Mouse (Mus musculus) CH12.LX (cell line): ENCODE results near the gene Tlx1. TPM values are rescaled to one million over a fixed set of nuclear protein-coding genes. Genes with fewer than 3 reads are reported as not detected.

ENCODE experiments used
- DNase-seq: peaks from one replicate; pipeline ENCODE4 v3.0.0-alpha.2; 2013; ENCODE audit errors: extremely low read depth
- H3K27ac ChIP-seq: 2 replicates; pipeline ENCODE4 v1.5.1; 2012; ENCODE audit warnings: low read depth, mild to moderate bottlenecking, control low read depth, moderate library complexity; ENCODE audit not compliant: insufficient read depth
- H3K27me3 ChIP-seq: replicated peaks from 2 replicates; pipeline ENCODE3; 2012; ENCODE audit warnings: inconsistent platforms
- H3K36me3 ChIP-seq, 2 experiments: replicated peaks in 1 of 2; 2 replicates each; pipeline versions ENCODE3 to v1.6.1; 2012; ENCODE audit warnings: inconsistent platforms in 1 of 2, low read length in 1 of 2, mild to moderate bottlenecking in 1 of 2, mixed read lengths in 1 of 2, moderate library complexity in 1 of 2; ENCODE audit not compliant: control insufficient read depth in 1 of 2, insufficient read depth in 1 of 2
- H3K4me1 ChIP-seq, 2 experiments: 2 replicates each; pipeline ENCODE4 v1.6.1; 2012; ENCODE audit warnings: inconsistent platforms in 1 of 2, moderate library complexity in 1 of 2; ENCODE audit not compliant: insufficient read depth in 2 of 2, control insufficient read depth in 1 of 2
- H3K4me2 ChIP-seq: 2 replicates; pipeline ENCODE4 v1.6.1; 2012; ENCODE audit warnings: low read depth, mild to moderate bottlenecking, control low read depth; ENCODE audit not compliant: poor library complexity, insufficient read depth, severe bottlenecking
- H3K4me3 ChIP-seq, 3 experiments: fragments of 150-350 bp in 1 of 3; sonication (generic) in 1 of 3; replicated peaks in 1 of 3; 2 replicates each; pipeline versions ENCODE3 to v1.5.1; 2011 to 2012; ENCODE audit warnings: low read depth in 2 of 3, low read length in 2 of 3, mild to moderate bottlenecking in 2 of 3, moderate library complexity in 2 of 3, control low read depth in 1 of 3, improper control_type of control experiment in 1 of 3, inconsistent platforms in 1 of 3, mixed read lengths in 1 of 3; ENCODE audit not compliant: poor library complexity in 1 of 3
- H3K79me2 ChIP-seq: replicated peaks from 2 replicates; pipeline ENCODE4 v1.6.1; 2012; ENCODE audit warnings: mild to moderate bottlenecking, moderate library complexity; ENCODE audit not compliant: control insufficient read depth, poor library complexity, insufficient read depth, severe bottlenecking; ENCODE audit errors: extremely low read depth
- H3K9ac ChIP-seq: 2 replicates; pipeline ENCODE4 v1.6.1; 2012; ENCODE audit warnings: low read depth, mild to moderate bottlenecking, control low read depth, moderate library complexity; ENCODE audit not compliant: insufficient read depth
- H3K9me3 ChIP-seq: replicated peaks from 2 replicates; pipeline ENCODE3; 2012; ENCODE audit warnings: low read length, inconsistent platforms, mixed read lengths
- BHLHE40 ChIP-seq: IDR thresholded peaks from 2 replicates; pipeline ENCODE4 v1.6.1; 2011; ENCODE audit warnings: mild to moderate bottlenecking, low read depth, low read length, improper control_type of control experiment
- CHD2 ChIP-seq: IDR thresholded peaks from 2 replicates; pipeline ENCODE4 v1.6.1; 2011; ENCODE audit warnings: low read length, improper control_type of control experiment
- CTCF ChIP-seq, 2 experiments: IDR thresholded peaks in 1 of 2; conservative IDR thresholded peaks in 1 of 2; 2 replicates each; pipeline ENCODE4 v1.5.1; 2011 to 2012; ENCODE audit warnings: low read depth in 2 of 2, low read length in 2 of 2, improper control_type of control experiment in 1 of 2, inconsistent platforms in 1 of 2, mild to moderate bottlenecking in 1 of 2, moderate library complexity in 1 of 2
- E2F4 ChIP-seq: IDR thresholded peaks from 2 replicates; pipeline ENCODE4 v1.6.1; 2011; ENCODE audit warnings: low read depth, low read length, improper control_type of control experiment; ENCODE audit not compliant: insufficient replicate concordance
- EP300 ChIP-seq: IDR thresholded peaks from 2 replicates; pipeline ENCODE4 v1.6.1; 2011; ENCODE audit warnings: low read length, improper control_type of control experiment
- GABPA ChIP-seq: IDR thresholded peaks from 2 replicates; pipeline ENCODE4 v1.6.1; 2012; ENCODE audit warnings: low read depth, low read length, improper control_type of control experiment, inconsistent platforms; ENCODE audit not compliant: insufficient replicate concordance
- HCFC1 ChIP-seq: IDR thresholded peaks from 2 replicates; pipeline ENCODE4 v1.6.1; 2012; ENCODE audit warnings: low read depth, mild to moderate bottlenecking, inconsistent platforms, low read length, improper control_type of control experiment
- JUND ChIP-seq: conservative IDR thresholded peaks from 2 replicates; pipeline ENCODE4 v1.6.1; 2011; ENCODE audit warnings: low read depth, low read length, improper control_type of control experiment
- KAT2A ChIP-seq: IDR thresholded peaks from 2 replicates; pipeline ENCODE4 v1.6.1; 2012; ENCODE audit warnings: low read length, improper control_type of control experiment, inconsistent platforms; ENCODE audit not compliant: insufficient replicate concordance
- MAZ ChIP-seq: IDR thresholded peaks from 2 replicates; pipeline ENCODE4 v1.6.1; 2012; ENCODE audit warnings: low read depth, mild to moderate bottlenecking, inconsistent platforms, low read length, improper control_type of control experiment, moderate library complexity
- MXI1 ChIP-seq: IDR thresholded peaks from 2 replicates; pipeline ENCODE4 v1.6.1; 2011; ENCODE audit warnings: mild to moderate bottlenecking, low read depth, low read length, improper control_type of control experiment
- MYC ChIP-seq: IDR thresholded peaks from 2 replicates; pipeline ENCODE4 v1.6.1; 2011; ENCODE audit warnings: low read depth, mild to moderate bottlenecking, improper control_type of control experiment, low read length
- NELFE ChIP-seq: IDR thresholded peaks from 2 replicates; pipeline ENCODE4 v1.6.1; 2011; ENCODE audit warnings: low read depth, low read length, improper control_type of control experiment
- POLR2A ChIP-seq: IDR thresholded peaks from 2 replicates; pipeline ENCODE4 v1.6.1; 2011; ENCODE audit warnings: low read depth, mild to moderate bottlenecking, improper control_type of control experiment, low read length
- RAD21 ChIP-seq: IDR thresholded peaks from 2 replicates; pipeline ENCODE4 v1.6.1; 2011; ENCODE audit warnings: low read depth, mild to moderate bottlenecking, low read length, improper control_type of control experiment, moderate library complexity
- SMC3 ChIP-seq: IDR thresholded peaks from 2 replicates; pipeline ENCODE4 v1.6.1; 2011; ENCODE audit warnings: low read depth, low read length, improper control_type of control experiment
- UBTF ChIP-seq: IDR thresholded peaks from 2 replicates; pipeline ENCODE4 v1.6.1; 2012; ENCODE audit warnings: low read depth, mild to moderate bottlenecking, inconsistent platforms, low read length, improper control_type of control experiment, moderate library complexity
- USF1 ChIP-seq: IDR thresholded peaks from 2 replicates; pipeline ENCODE4 v1.6.1; 2014; ENCODE audit warnings: low read depth, mild to moderate bottlenecking, inconsistent platforms, low read length, improper control_type of control experiment
- USF2 ChIP-seq: conservative IDR thresholded peaks from 2 replicates; pipeline ENCODE4 v1.6.1; 2011; ENCODE audit warnings: low read depth, low read length, improper control_type of control experiment
- ZKSCAN1 ChIP-seq: IDR thresholded peaks from 2 replicates; pipeline ENCODE4 v1.6.1; 2012; ENCODE audit warnings: low read depth, inconsistent platforms, low read length, improper control_type of control experiment, borderline replicate concordance
- ZNF384 ChIP-seq: IDR thresholded peaks from 2 replicates; pipeline ENCODE4 v1.6.1; 2012; ENCODE audit warnings: low read depth, low read length, improper control_type of control experiment, inconsistent platforms
- dilution Hi-C: fragments of 300-500 bp; cut with MboI; formaldehyde crosslinking; loops from 2 replicates; pipeline ENCODE4 v1.14.3; 2020; ENCODE audit warnings: low sequenced_read_pairs; ENCODE audit not compliant: extremely low pct_unique_long_range_greater_than_20kb, extremely low pct_ligation_motif_present
- in situ Hi-C: fragments of 300-500 bp; cut with MboI; formaldehyde crosslinking; loops from 3 replicates; pipeline ENCODE4 v1.14.3; 2019; ENCODE audit warnings: low sequenced_read_pairs, low pct_ligation_motif_present, low pct_unique_long_range_greater_than_20kb, mixed read lengths
- polyA plus RNA-seq: library from polyadenylated mRNA; unstranded; fragments of >175 nt; gene quantifications from 2 replicates; pipeline ENCODE4 v1.2.1, GENCODE M21; 2012; ENCODE audit warnings: low read depth; ENCODE audit not compliant: insufficient read length
- total RNA-seq, 2 experiments: library from RNA; depleted of rRNA; stranded (reverse); fragments of 300-350 nt in 1 of 2; fragments of >200 nt in 1 of 2; gene quantifications; 2 replicates each; pipeline ENCODE4 v1.2.3; 2012 to 2014

Gene Tlx1
- total and polyA plus RNA-seq, 3 experiments = not detected

DNA sequence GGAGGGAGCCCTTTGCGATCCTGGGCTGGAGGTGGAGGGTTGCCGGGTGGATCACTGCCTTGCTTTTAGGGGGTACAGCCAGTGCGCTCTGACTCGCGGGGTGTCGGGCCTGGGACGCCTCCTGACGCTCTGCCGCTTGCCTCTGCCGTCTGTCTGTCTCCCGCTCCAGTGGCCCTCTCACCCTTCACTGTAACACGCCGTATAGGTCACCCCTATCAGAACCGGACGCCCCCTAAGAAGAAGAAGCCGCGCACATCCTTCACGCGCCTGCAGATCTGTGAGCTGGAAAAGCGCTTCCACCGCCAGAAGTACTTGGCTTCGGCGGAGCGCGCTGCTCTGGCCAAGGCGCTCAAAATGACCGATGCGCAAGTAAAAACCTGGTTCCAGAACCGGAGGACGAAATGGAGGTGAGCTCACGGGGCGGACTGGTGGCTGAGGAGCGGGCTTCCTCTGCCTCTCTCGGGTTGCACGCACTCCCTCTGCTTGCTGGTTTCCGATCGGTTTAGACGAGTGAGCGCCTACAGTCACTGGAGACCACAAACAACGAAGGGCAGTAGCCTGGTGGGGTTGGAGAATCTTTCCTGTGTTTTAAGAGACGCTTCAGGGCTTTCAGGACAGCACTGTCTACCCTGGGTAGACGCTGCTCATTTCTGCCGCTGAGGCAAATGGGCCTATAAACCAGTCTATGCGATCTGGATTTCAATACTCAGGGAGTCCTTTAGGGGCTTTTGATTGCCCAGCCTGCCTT is 3.0 kb downstream of the Tlx1 start:
- Histone ChIP-seq H3K27ac (no peak overlapping the region), H3K9ac (no peak overlapping the region), H3K4me3 (no peak overlapping the region), H3K4me2 (no peak overlapping the region), H3K79me2 (no peaks in the 10 kb centered on the region), H3K27me3 (peaks cover 64% of the 10 kb centered on the region), H3K36me3 (no peaks in the 10 kb centered on the region), H3K4me1 (peaks cover 3% of the 10 kb centered on the region in 2 experiments; a peak in 1 of 4 replicates), H3K9me3 (no peaks in the 10 kb centered on the region)
- dilution Hi-C loops (no loop called here), in situ Hi-C loops (loop anchor here (10.0 kb wide), 1 partner anchor 99 kb away; no protein-coding TSS in a partner anchor)
- DNase-seq = no peak
- no peak for TF ChIP-seq USF1
- TF ChIP-seq E2F4 = no peak
- TF ChIP-seq RAD21 = no peak
- no peak for TF ChIP-seq GABPA
- TF ChIP-seq POLR2A = no peak
- TF ChIP-seq CTCF (conservative IDR thresholded peaks at IDR 0.05 in 1 of 2, IDR thresholded peaks at IDR 0.05 in 1 of 2; ENCODE audit: low read depth in 2 of 2, low read length in 2 of 2) = no peak
- TF ChIP-seq JUND = no peak
- TF ChIP-seq NELFE = no peak
- TF ChIP-seq MYC = no peak
- TF ChIP-seq SMC3 = no peak
- TF ChIP-seq HCFC1 = no peak
- no peak for TF ChIP-seq EP300
- TF ChIP-seq MAZ = no peak
- TF ChIP-seq, all 38 proteins: peak for 0

DNA sequence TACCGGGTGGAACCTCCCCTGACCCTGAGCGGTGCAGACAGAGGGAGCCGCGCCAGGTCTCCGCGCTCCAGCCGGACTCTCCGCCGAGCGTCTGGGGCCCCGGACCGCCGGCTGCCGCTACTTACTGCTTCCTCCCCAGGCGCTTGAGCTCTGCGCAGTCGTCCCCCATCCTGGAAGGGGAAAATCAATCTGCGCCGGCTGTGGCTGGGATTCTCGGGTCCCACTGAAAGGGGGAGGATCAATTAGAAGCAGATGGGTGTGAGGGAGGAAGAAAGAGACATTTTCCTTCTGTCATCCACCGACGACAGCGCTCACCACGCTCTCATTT is 3.5 kb downstream of the Tlx1 start:
- Histone ChIP-seq H3K36me3 (no peaks in the 10 kb centered on the region), H3K27me3 (peaks cover 66% of the 10 kb centered on the region), H3K4me3 (no peak overlapping the region), H3K9me3 (no peaks in the 10 kb centered on the region), H3K9ac (no peak overlapping the region), H3K4me1 (peaks cover 3% of the 10 kb centered on the region in 2 experiments; a peak in 1 of 4 replicates), H3K4me2 (no peak overlapping the region), H3K79me2 (no peaks in the 10 kb centered on the region), H3K27ac (no peak overlapping the region)
- dilution Hi-C loops (no loop called here), in situ Hi-C loops (loop anchor here (10.0 kb wide), 1 partner anchor 99 kb away; no protein-coding TSS in a partner anchor)
- DNase-seq = no peak
- TF ChIP-seq MXI1 = no peak
- TF ChIP-seq USF2 = no peak
- TF ChIP-seq BHLHE40 = no peak
- no peak for TF ChIP-seq ZKSCAN1
- TF ChIP-seq KAT2A = no peak
- no peak for TF ChIP-seq CHD2
- no peak for TF ChIP-seq ZNF384
- TF ChIP-seq HCFC1 = no peak
- no peak for TF ChIP-seq UBTF
